Mouse (Mus musculus) brain, embryonic 14.5 days (tissue): ENCODE data around the gene Sgms1.

Experiments used
- CTCF ChIP-seq: fragments of 200-500 bp; IDR thresholded peaks from 2 replicates; pipeline ENCODE4 v1.5.1; 2012; ENCODE audit warnings: inconsistent platforms, mild to moderate bottlenecking, moderate library complexity, borderline replicate concordance; ENCODE audit not compliant: insufficient read depth, insufficient read length; ENCODE audit errors: extremely low read depth
- POLR2A ChIP-seq: fragments of 200-500 bp; IDR thresholded peaks from 2 replicates; pipeline ENCODE4 v1.6.1; 2012; ENCODE audit warnings: mild to moderate bottlenecking, inconsistent platforms, borderline replicate concordance; ENCODE audit not compliant: poor library complexity, insufficient read depth, insufficient read length, severe bottlenecking; ENCODE audit errors: extremely low read depth

DNA sequence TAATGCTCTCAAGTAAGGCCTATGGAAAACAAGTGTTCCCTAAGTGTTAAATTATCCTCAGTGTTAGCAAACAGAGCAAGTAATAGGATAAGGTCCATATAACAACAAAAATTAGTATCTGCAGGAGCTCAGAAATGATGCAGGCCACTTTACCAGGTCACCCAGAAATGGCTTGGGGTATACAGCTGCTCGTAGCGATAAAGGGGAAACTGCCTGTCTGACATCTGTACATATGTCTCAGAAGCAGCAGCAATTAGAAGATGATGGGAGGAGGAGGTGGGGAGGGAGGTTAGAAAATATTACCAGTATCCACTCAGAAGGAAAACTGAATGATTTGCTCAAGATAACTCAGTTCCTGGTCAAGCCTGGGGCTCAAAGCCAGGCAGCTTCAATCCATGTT, 162.3 kb downstream of the Sgms1 start:
- no peak for TF ChIP-seq CTCF
- no peak for TF ChIP-seq POLR2A
